Mouse (Mus musculus) ES-Bruce4 (cell line): ENCODE data around the gene Wars. TPM values are rescaled to one million over a fixed set of nuclear protein-coding genes. Genes with fewer than 3 reads are reported as not detected.

Source experiments
- H3K27ac ChIP-seq: 2 replicates; pipeline ENCODE4 v1.5.1; 2012; ENCODE audit warnings: low read length, inconsistent platforms; ENCODE audit not compliant: insufficient read depth
- H3K27me3 ChIP-seq: 2 replicates; pipeline ENCODE4 v1.6.1; 2012; ENCODE audit warnings: mild to moderate bottlenecking, low read length, inconsistent platforms; ENCODE audit not compliant: control insufficient read depth, poor library complexity, insufficient read depth, severe bottlenecking
- H3K36me3 ChIP-seq: 2 replicates; pipeline ENCODE4 v1.6.1; 2012; ENCODE audit warnings: inconsistent platforms, mild to moderate bottlenecking, low read length, moderate library complexity; ENCODE audit not compliant: control insufficient read depth, poor library complexity, insufficient read depth, severe bottlenecking
- H3K4me1 ChIP-seq: one replicate; pipeline ENCODE4 v1.8.1; 2011; ENCODE audit warnings: low read length; ENCODE audit not compliant: control insufficient read depth, insufficient read depth
- H3K4me3 ChIP-seq: 2 replicates; pipeline ENCODE4 v1.5.1; 2011; ENCODE audit warnings: low read depth, mild to moderate bottlenecking, low read length
- H3K9ac ChIP-seq: 2 replicates; pipeline ENCODE4 v1.6.1; 2012; ENCODE audit warnings: low read depth, mild to moderate bottlenecking, inconsistent platforms; ENCODE audit not compliant: poor library complexity, severe bottlenecking
- H3K9me3 ChIP-seq: replicated peaks from 2 replicates; pipeline ENCODE4 v1.6.1; 2012; ENCODE audit warnings: mild to moderate bottlenecking, low read length, inconsistent platforms; ENCODE audit not compliant: control insufficient read depth, poor library complexity, insufficient read depth, severe bottlenecking
- CTCF ChIP-seq: IDR thresholded peaks from one replicate; pipeline ENCODE4 v1.8.1; 2011; ENCODE audit warnings: low read depth, low read length
- EP300 ChIP-seq: IDR thresholded peaks from 2 replicates; pipeline ENCODE4 v1.6.1; 2011; ENCODE audit warnings: low read depth, low read length; ENCODE audit not compliant: insufficient read depth
- POLR2A ChIP-seq: IDR thresholded peaks from one replicate; pipeline ENCODE4 v1.8.1; 2011; ENCODE audit warnings: low read length; ENCODE audit not compliant: insufficient read depth
- polyA plus RNA-seq: library from polyadenylated mRNA; stranded (reverse); fragments of >200 nt; gene quantifications from 2 replicates; pipeline ENCODE4 v1.2.4, GENCODE M21; 2011; ENCODE audit warnings: low read depth; ENCODE audit not compliant: missing spikeins, insufficient read depth, insufficient read length

Wars gene
- polyA plus RNA-seq, 1 experiment, result 68.0 TPM

DNA sequence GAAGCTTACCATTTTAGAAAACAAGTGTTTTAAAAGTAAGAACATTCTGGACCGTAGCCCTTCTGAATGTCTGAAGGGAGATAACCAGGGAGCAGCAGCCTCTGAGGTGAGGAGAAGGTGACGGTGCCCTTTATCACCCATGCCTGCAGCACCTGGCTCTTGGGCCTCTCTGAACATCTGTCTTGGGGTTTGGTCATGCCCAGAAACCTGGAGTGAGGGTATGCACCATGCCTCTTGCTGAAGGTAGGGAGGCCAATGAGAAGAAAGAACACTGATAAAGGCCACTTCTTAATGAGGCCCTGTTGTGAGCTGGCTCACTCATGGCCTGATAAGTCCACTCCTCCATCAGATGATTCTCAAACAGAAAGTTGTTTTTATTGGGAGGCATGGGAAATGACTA, 34.3 kb upstream of the Wars start:
- Histone ChIP-seq H3K9ac (no peak overlapping the region), H3K27me3 (no peaks in the 10 kb centered on the region), H3K36me3 (no peaks in the 10 kb centered on the region), H3K27ac (no peak overlapping the region), H3K4me1 (peaks cover 1% of the 10 kb centered on the region), H3K9me3 (no peaks in the 10 kb centered on the region), H3K4me3 (no peak overlapping the region)
- TF ChIP-seq EP300 (no peak), POLR2A (no peak), CTCF (no peak)

DNA sequence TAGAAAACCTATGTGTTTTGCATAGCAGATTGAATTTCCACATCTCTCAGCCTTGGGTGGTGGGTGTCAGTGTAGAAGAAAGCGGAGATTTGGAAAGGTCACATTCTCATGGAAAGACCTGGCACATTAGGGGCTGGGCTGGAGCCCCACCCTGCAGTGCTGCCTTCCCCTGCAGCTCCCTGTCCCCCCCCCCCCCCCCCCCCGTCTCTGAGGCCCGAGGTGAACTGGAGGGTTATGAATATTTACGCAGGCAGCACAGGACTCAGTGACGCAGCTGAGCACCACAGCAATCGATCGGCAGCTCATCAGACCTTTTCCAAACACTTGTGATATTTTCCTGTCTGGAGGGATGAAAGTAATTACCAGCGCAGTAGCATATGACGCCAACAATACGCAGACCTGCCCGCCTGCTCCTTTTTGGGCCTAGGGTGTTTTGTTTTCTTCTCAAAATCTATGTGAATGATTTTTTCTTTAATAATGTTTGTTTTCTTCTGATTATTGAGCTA, 32.7 kb upstream of the Wars start:
- peaks cover 1% of the 10 kb centered on the region for H3K4me1 ChIP-seq
- H3K27ac ChIP-seq, result no peak overlapping the region
- no peak for TF ChIP-seq POLR2A
- no peak for TF ChIP-seq EP300
- no peak for TF ChIP-seq CTCF
- no peaks in the 10 kb centered on the region for H3K27me3 ChIP-seq
- H3K9me3 ChIP-seq, result no peaks in the 10 kb centered on the region
- no peaks in the 10 kb centered on the region for H3K36me3 ChIP-seq
- H3K9ac ChIP-seq, result no peak overlapping the region
- no peak overlapping the region for H3K4me3 ChIP-seq

GRCm38 (mm10) chr12:108918753-108919152, 24.8 kb upstream of the Wars start:
- Histone ChIP-seq H3K4me3 (no peak overlapping the region), H3K9ac (no peak overlapping the region), H3K27ac (no peak overlapping the region), H3K9me3 (no peaks in the 10 kb centered on the region), H3K27me3 (no peaks in the 10 kb centered on the region), H3K4me1 (no peaks in the 10 kb centered on the region), H3K36me3 (no peaks in the 10 kb centered on the region)
- TF ChIP-seq POLR2A (no peak), EP300 (no peak), CTCF (no peak)

- Histone ChIP-seq H3K4me3 (no peak overlapping the region), H3K27ac (no peak overlapping the region), H3K9ac (no peak overlapping the region), H3K4me1 (no peaks in the 10 kb centered on the region), H3K27me3 (no peaks in the 10 kb centered on the region), H3K9me3 (no peaks in the 10 kb centered on the region), H3K36me3 (no peaks in the 10 kb centered on the region)
- no peak for TF ChIP-seq POLR2A
- TF ChIP-seq CTCF, result no peak
- TF ChIP-seq EP300, result no peak
Measured at GRCm38 (mm10) chr12:108917509-108917908, 23.5 kb upstream of the Wars start.

DNA sequence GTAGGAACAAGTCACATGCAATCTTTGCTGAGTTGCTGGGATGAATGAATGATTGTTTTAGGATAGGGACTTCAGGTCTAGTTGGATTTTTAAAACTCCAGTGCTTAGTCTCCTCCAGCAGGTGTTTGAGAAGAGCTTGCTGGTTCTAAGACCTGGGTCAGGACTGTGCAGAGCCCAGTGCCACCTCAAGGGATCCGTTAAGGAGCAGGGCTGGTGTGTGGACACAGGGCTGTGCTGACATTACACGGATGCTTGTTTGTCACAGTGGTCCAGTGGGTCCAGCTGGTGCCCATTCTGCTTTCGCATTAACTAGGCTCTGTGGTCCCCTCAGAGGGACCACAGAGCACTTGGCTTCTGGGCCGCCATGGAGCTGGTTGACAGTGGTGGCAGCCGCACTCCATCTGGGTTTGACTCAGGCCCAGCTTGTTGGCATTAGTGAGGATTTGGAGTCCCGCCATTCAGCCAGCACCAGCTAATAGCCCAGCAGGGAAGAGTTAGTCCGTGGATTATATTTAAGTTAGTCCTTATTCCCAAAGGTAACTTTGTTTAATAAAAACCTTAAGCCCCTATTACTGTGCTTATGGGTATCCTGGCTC, 22.6 kb upstream of the Wars start:
- H3K27ac ChIP-seq, result no peak overlapping the region

GRCm38 (mm10) chr12:108915893-108916292, 21.9 kb upstream of the Wars start:
- H3K4me1 ChIP-seq, result no peaks in the 10 kb centered on the region
- H3K9ac ChIP-seq, result no peak overlapping the region
- no peaks in the 10 kb centered on the region for H3K9me3 ChIP-seq
- no peak for TF ChIP-seq POLR2A
- TF ChIP-seq CTCF, result no peak
- no peak for TF ChIP-seq EP300
- no peaks in the 10 kb centered on the region for H3K27me3 ChIP-seq
- no peak overlapping the region for H3K4me3 ChIP-seq
- no peaks in the 10 kb centered on the region for H3K36me3 ChIP-seq
- no peak overlapping the region for H3K27ac ChIP-seq

More for the DNA sequence above, 22.6 kb upstream of the Wars start:
- Histone ChIP-seq H3K4me1 (no peaks in the 10 kb centered on the region), H3K27me3 (no peaks in the 10 kb centered on the region), H3K4me3 (no peak overlapping the region), H3K9me3 (no peaks in the 10 kb centered on the region), H3K9ac (no peak overlapping the region), H3K36me3 (no peaks in the 10 kb centered on the region)
- TF ChIP-seq CTCF (no peak), EP300 (no peak), POLR2A (no peak)
